Mouse (Mus musculus) gastrocnemius, adult 18-20 months (tissue): ENCODE results near the gene Arpp19. TPM values are rescaled to one million over a fixed set of nuclear protein-coding genes. Genes with fewer than 3 reads are reported as not detected.
A peak's percentile ranks its signal among the peaks of the same experiment; 100 is the strongest.

Experiments used
- DNase-seq: peaks from one replicate; pipeline ENCODE4 v3.0.0; 2021; ENCODE audit warnings: low spot score
- long read RNA-seq, 2 experiments: library from polyadenylated mRNA; stranded (forward); transcript quantifications; one replicate each; pipeline ENCODE4 v2.0.0; 2021
- total RNA-seq, 2 experiments: library from RNA; stranded (reverse); gene quantifications; 2 replicates each; pipeline ENCODE4 v1.2.3; 2021

The Arpp19 gene
- 100 to 1,000 TPM; 171 to 250 TPM for total RNA-seq
- long read RNA-seq, experiment 1, full-length matches to known transcripts: 140 of 148 reads
- long read RNA-seq, experiment 1, partial matches to known transcripts: 1 of 148 reads
- long read RNA-seq, experiment 1, other reads (novel, unspliced or antisense): 7 of 148 reads
- long read RNA-seq, experiment 2, full-length matches to known transcripts: 156 of 168 reads
- long read RNA-seq, experiment 2, partial matches to known transcripts: 5 of 168 reads
- long read RNA-seq, experiment 2, other reads (novel, unspliced or antisense): 7 of 168 reads

DNA sequence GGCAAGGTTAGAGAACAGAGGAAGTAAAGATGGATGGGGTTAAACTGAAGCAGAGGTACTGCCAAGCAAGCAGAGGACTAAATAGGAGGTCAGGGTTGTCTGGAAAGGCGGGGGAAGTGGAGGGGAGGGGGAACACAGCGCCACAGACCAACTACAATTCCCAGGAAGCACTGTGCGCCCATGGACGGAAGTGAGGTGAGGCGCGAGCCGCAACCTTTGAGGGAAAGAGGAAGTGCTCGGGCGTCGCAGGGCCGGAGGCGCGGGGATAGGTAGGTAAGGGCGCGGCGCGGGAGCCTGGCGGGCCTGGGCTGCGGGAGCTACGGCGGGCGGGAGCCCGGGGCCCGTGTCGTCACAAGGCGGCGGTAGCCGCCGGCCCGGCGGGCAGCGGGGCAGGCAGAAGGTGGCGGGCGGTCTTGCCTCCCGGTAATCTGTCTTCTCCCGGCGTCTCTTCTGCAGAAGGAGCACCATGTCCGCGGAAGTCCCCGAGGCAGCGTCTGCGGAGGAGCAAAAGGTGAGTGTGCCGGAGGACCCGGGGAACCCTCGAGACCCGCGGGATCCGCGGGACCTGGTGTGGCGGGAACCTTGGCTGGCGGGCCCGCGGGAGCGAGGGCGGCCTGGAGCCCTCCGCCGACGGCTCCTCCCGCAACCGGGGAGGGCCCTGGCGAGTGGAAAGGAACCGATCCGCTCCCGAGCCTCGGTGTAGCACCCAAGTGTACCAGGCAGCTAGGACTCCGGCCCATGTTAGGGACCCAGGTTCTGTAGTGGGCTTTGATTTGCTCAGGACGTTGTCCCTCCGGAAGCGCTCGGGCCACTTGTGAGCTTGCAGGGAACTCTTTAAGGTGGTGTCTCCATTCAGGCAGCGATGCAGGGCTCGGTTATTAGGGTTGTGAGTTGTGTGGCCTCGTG is at the start of gene Arpp19:
Gene Arpp19, plus strand, starts transcription at position 164 of the 906 bp plus-strand sequence.
- peak; percentile 80 for DNase-seq

DNA sequence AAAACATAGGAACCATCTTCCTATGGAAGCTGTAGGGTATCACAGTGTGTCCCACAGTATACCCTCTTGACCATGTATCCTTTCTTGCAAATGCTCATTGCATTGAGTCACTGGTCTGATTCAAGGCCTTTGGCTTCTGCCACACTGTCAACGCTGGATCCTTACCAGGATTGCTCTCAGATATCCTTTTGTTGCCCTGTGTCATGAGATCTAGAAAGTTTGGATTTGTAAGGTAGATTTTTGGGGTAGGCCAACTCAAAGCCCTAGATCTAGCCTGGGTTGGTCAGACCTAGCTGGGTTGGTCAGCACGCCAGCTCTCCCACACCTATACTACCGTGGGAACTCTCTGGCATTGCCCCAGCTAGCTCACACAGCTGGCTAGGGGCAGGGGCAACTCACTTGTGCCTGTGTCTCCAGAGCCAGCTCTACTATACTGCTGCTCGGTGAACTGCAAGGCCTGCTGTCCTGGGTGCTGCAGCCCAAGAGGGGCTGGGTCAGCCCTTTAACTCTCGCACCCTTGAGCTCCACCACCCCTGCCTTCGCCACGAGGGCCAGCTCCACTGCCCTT is 48.4 kb upstream of the Arpp19 start:
- DNase-seq: no peak

DNA sequence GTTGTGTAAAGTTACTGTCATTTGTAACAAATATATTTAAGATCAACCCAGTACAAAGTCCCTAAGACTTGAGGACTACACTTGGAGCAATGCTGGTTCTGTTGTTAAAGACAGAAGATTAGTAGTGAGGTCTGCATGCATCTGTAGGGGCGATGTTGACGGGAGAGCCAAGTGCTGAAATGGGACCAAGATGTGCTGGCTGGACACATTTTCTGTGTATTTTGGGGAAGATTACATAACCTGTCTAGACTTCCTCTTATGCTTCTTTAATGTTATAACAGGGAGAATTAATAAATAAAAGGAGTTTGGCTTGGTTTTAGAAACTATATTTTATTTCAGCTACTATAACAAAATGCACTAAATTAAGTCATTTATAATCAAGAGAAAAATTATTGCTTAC is 47.4 kb upstream of the Arpp19 start:
- DNase-seq: no peak

DNA sequence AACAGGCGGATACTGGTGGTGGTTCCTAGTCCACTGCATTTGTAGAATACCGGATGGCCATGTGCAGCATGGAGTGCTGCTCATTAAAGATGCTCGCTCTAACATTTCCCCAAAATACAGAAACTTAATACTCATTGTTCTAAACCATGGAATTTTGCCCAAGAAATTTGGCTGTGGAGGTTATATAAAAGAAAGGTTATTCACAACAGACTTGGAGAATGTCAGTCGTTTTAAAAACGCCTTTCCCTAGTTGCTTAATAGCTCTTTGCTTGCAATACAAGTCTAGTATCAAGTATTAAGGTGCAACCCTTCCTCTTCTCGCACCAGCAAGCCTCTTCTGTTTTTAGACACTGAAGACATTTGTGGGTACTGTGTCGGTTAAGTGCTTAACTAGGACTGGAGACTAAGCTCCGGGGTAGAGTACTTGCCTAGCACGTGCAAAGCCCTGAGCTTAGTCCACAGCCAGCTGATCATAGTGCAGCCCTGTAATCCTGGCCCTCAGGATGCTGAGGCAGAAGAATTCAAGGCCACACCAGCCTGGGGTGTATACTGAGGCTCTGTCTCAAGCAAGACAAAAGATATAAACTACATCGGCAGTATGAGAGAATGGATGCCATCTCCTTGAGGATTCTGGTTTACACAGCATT is 42.7 kb upstream of the Arpp19 start:
- DNase-seq: no peak

GRCm38 (mm10) chr9:74996349-74996748 is 41.1 kb upstream of the Arpp19 start:
- no peak for DNase-seq

- DNase-seq: no peak
These were observed 39.4 kb upstream of the Arpp19 start for GRCm38 (mm10) chr9:74997976-74998375.

GRCm38 (mm10) chr9:75001006-75001405 is 36.4 kb upstream of the Arpp19 start:
- no peak for DNase-seq

DNA sequence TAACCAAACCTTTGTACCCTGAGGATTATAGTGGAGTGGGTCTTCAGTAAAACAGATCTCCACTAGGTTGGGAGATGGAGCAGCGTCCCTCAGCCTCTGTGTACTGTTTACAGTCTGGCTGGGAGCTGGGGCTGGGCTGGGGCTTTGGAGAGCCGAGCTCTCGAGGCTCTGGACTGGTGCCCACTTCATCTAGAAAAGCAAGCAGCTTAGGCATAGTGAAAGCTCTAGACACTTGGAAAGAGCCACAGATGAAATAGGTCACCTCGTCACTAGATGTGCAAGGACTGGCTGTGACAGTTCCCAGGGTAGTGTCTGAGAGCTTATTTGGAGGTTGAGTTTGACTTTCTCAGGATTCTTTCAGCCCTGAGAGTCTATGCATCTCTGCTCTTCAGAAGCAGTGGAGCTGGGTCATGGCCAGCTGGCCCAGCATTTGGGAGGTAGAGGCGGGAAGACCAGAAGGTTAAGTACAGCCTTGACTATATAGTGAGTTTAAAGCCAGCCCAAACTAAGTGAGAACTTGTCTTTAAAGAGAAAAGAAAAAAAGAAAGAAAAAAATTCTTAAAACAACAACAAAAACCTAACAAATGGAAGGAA is 35.7 kb upstream of the Arpp19 start:
- peak; percentile 64 for DNase-seq

GRCm38 (mm10) chr9:75002262-75002661 is 35.2 kb upstream of the Arpp19 start:
- DNase-seq: no peak

GRCm38 (mm10) chr9:75004203-75004602 is 33.2 kb upstream of the Arpp19 start:
- no peak for DNase-seq

GRCm38 (mm10) chr9:75016591-75016990 is 20.8 kb upstream of the Arpp19 start:
- no peak for DNase-seq

DNA sequence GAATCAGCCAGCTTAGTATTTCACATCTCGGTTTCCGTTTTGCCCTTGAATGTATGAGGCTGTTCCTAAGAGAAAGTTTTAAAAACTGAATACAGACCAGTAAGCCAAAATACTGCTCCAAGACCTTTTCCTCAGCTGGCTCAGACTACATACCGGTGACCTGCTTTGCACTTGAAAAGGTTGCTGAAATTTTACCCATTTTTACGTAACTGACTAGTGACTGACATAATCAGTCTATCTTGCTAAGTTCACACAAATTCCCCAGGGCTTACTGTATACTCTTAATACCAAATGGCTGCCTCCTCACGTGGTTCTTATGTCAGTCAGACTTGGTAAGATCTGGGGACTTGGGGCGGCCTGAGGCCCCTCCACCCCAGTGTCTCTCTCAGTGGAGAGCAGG is 18.2 kb upstream of the Arpp19 start:
- DNase-seq: no peak

DNA sequence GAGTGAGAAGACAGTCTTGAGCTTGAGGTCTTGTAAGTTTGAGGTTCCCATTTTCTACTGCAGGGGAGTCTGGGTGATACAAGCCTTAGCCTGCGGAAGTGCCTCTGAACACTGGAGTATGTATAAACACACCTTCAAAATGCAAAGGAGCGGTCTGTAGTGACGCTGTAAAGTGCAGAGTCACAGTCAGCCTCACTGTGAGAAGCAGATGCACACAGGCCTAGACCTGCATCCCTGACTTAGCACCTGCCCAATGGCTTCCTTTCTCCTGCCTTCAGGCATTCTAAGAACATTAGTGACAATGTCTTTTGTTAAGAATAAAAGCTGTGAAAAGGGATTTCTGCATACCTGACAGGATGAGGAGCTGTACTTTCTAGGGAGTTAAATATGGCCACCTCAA is 17.8 kb upstream of the Arpp19 start:
- DNase-seq: no peak

DNA sequence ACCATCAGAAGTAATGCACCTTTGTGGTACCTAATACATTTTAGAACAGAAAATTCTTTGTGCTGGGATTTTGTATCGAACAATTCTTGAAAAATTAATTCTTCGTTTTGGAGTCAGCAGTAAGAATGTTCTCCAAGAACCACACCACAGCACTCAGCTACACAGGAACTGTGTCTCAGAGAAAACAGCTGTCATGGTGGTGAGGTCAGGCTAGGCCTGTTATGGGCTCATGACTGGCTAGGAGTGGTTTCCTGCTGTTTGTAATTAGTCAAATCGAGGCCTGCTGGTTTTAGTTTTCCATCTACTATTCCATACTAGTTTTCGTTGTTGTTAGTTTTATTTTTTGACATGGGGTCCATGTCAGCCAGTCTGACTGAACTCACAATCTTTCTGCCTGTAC is 16.9 kb upstream of the Arpp19 start:
- DNase-seq: no peak

DNA sequence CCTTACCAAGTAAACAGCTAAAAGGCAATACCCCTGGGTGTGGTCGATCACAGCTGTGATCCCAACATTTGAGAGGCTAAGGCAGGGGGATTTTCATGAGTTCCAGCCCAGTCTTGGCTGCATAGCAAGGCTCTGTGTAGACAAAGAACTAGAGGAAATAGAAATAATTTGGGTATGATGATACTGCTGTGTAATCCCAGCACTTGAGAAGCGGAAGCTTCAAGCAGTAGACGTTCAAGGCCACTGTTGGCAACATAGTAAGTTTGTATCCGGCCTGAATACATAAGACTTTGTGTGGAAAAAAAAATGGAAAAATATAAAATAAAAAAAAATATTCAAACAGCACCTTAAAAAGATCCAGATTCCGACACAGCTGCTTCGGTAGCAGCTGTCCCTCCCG is 14.9 kb upstream of the Arpp19 start:
- no peak for DNase-seq

GRCm38 (mm10) chr9:75023150-75023894 is 14.1 kb upstream of the Arpp19 start:
- DNase-seq: no peak

GRCm38 (mm10) chr9:75024089-75024488 is 13.3 kb upstream of the Arpp19 start:
- no peak for DNase-seq

- DNase-seq: no peak
These were observed 11.7 kb upstream of the Arpp19 start for GRCm38 (mm10) chr9:75025689-75026088.

DNA sequence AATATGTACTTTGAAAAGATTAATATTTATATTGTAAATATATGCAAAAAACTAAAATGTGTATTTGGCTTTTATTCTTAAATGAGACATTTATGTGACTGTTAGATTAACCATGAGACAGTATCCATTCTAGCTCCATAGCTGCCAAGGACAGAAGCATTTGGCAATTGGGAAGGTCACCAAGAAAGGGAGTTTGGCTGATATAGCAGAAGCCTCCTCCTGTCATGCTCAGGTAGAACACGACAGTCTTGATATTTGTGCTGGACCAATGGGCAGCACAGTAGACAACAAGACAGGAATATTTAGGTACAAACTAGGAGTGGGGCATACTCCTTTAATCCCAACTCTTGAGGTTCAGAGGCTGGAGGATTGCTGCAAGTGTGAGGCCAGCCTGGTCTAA is 5.0 kb upstream of the Arpp19 start:
- DNase-seq: no peak

- no peak for DNase-seq
These were observed 4.3 kb upstream of the Arpp19 start for GRCm38 (mm10) chr9:75033141-75033540.

GRCm38 (mm10) chr9:75034691-75035090 is 2.7 kb upstream of the Arpp19 start:
- no peak for DNase-seq
